Mouse (Mus musculus): ENCODE results near the gene Ergic1.

Ergic1 gene

GRCm38 (mm10) chr17:26675845-26676244, 114.6 kb downstream of the Ergic1 start:
- no peak for DNase-seq

GRCm38 (mm10) chr17:26676252-26676615, 114.9 kb downstream of the Ergic1 start:
- DNase-seq = peak; percentile 86 to 94

GRCm38 (mm10) chr17:26676616-26677376, 115.5 kb downstream of the Ergic1 start:
- peak in 1 of 2 experiments; percentile 18 for DNase-seq

DNA sequence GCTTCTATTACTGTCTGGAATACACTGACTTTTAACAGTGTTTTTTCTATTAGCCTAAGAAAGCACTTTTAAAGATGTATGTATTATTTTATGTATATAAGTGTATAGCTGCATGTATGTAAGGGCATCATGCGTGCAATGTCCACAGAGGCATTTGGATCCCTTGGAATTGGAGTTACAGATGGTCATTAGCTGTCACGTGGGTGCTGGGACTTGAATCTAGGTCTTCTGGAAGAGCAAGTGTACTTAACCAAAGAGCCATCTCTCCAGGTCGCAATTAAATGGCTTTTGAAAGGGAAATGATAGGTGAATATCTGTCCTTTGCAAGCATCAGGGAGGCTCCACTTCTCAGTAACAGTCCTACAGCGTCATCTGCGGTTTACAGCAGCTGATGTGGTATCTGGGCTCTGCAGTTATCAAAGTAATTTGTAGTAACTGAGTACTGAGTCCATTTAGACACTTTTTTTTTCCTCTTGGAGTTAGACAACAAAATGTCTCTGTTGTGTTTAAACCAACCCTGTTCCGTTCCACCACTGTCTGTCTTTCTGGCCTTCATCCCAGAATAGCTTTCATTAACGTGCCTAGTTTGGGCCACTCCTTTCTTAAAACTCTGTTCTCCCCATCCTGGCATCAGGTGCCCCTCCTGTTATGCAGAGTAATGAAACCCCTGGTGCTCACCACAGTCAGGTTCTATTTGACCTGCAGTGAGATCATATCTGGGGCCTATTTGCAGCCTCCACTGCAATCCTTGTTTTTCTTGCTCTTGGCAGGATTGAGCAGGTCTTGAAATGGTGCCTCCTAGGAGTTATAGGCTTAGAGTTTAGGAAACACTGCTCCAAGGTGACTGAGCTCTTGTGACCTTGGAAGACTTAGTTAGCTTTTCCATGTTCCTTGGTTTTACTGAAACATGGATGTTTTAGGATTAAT, 116.7 kb downstream of the Ergic1 start:
- DNase-seq = no peak

DNA sequence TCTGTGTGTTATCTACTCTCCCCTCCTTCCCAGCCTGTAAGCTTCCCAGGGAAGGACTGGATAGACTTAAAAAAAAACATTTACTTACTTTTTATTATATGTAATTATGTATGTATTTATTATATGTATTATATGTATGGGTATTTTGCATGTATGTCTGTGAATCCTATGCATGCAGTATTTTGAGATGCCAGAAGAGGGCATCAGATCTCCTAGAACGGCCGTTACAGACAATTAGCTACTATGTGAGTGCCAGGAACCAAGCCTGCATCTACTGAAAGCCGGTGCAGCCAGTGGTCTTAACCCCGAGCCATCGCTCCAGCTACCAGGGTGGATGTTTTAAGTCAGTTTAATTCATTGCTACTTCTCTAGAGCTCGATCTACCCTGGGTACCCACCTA, 120.0 kb downstream of the Ergic1 start:
- DNase-seq = no peak

DNA sequence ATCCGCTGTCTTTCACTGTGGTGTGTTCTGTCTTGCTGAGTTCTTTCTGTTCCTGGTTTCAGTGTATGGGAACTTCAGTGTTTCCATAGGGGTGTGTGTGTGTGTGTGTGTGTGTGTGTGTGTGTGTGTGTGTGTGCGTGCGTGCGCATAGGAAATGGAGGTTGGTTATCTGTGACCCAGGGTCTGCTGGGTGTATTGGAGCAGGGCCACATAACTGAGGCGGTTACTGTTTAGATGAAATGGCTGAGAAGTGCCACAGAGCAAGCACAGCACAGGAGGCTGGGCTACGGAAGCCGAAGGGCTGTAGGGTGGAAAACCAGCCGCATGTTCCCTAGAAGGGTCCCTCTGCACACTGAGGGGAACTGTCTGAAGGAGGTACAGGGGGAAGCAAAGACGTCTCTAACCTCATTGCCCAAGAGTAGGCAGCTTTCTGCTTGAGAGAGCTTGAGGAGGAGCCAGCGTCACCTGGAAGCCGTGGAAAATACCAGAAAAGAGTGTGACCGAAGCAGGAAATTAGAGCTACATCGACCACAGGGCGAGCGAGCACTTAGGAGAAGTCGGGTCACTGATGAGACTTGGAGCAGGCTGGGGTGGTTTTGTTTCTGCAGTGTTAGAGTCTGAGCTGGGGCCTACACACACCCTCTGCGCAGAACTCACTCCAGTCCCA, 125.2 kb downstream of the Ergic1 start:
- no peak for DNase-seq

DNA sequence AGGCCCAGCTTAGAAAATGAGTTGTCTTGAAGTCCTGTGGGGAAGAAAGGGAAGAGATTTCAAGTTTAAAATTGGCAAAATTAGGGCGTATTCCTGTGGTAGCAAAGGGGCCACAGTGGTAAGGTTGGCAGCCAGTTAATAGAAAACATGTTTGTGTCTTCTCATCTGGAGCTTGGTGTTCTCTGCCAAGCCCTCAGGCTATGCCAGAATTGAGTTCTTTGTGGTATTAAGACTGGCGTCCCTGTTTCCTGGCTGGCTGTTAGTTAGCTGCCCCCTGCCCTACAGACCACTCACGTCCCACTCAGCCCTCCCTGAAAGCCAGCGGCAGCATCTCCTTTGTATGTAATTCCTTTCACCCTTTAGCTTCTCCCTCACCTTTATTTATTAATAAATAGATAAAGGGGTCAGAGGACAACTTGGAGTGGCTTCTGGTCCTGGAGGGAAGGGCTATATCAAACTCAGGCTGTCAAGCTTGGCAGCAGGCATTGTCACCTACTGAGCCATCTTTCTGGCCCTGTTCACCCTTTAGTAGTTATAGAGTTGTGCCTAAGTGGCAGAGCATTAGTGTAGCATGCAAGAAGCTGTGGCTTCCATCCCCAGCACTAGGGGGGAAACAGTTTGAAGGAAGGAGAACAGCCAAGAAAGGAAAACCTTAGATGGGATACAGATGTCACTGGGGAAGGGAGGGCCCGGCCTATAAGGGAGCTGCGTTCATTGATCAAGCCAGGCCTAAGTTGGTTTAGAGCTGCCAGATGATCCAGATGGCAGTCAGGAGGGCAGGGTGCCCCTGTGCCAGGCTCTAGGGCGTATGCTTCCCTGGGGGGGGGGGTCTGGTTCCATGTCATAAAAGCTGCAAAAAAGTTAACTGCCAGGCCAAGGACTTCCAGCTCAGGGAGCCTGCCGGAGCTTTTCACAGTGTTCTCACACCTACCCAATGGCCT, 127.8 kb downstream of the Ergic1 start:
- no peak for DNase-seq

DNA sequence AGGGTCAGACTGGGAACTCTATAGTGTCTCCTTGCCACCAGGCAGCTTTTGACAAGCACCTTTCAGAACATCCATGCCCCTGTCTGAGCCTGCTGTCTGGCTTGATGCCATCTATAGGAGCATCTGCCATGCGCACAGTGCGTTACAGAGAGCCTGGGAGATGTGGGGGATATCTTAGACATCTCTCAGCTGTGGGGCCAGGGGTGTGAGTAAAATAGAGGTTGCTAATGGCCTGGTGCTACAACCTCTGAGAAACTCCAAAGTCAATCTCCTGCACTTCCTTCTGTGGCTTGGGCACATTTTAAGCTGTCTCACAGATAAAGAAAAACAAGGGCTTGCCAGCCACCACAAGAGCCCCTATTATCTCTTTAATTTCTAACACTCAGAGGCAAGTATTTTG, 128.5 kb downstream of the Ergic1 start:
- DNase-seq = no peak

DNA sequence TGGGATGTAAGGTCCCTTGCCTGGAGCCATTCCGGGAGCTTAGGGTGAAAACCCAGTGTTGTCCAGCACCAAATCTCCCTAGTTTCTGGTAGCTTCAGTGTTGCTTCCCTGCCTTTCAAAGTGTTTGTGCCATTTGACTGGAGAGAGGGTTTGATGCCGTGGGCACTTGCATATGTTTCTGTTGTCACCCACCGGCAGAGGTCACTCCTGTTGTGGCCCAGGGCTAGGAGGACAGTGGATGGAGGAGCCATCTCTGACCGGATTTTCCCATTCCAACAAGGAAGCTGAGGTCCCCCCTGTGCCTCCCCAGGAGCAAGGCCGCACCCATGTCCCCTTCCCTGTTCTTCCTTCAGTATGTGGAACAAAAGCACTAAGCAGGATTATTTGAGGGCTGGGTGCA, 128.9 kb downstream of the Ergic1 start:
- DNase-seq = no peak

- no peak for DNase-seq
Measured at GRCm38 (mm10) chr17:26691110-26691509, 129.8 kb downstream of the Ergic1 start.

- no peak for DNase-seq
Measured at GRCm38 (mm10) chr17:26693424-26693823, 132.1 kb downstream of the Ergic1 start.

DNA sequence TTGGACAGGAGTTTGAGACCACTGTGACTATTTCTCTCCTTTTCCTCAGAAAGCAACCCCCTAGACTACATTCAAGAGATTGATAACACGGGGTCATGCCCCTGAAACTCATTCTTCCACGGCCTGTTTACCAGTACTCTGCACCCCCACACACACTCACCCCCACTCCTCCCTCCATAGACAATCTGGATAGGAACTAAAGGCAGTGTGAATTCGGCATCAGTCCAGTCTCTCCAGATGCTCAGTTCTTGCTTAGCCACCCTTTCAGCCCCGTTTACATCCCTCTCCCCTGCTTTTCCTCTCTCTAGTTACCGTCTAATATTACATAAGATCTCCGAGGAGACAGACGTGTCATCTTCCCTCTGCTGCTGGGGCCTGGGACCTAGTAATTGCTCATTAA, 132.9 kb downstream of the Ergic1 start:
- DNase-seq = no peak

- DNase-seq = no peak
Measured at GRCm38 (mm10) chr17:26695193-26695592, 133.9 kb downstream of the Ergic1 start.

GRCm38 (mm10) chr17:26698846-26699245, 137.6 kb downstream of the Ergic1 start:
- peak in 1 of 2 experiments; percentile 26 for DNase-seq

DNA sequence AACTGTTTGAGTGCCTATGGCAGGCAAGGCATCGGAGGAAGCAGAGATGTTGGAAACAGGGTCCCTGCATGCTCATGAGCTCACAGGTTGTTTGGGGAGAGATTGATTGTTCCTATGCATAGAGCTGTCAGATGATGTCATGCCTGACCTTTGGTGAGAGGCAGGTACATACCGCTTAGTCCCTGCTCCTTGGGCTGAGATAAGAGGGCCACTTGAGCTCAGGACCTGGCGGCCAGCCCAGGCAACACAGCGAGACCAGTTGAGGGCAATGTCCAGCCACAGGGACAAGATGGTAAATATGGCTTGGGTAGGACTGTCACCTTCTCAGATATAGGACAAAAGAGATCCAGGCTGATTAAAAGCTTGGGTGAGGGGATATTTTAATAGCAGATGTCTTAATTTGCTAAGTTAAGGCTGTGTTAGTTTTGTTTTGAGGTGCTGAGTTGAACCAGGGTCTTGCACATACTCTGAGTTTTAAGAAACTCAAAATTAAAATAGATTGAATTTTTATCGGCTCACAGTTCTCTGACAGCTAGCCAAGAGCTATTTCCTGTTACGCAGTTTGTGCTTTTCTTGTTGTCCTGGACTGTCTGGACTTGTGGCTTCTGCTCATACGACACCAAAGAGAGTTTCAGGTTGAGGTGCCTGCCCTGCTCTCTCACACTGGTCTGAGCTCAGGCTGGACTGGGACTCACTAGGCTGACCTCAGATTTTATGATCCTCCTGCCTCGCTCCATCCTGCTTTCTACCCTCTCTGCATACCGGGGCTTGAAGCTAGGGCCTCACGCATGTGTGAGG, 138.7 kb downstream of the Ergic1 start:
- no peak for DNase-seq

DNA sequence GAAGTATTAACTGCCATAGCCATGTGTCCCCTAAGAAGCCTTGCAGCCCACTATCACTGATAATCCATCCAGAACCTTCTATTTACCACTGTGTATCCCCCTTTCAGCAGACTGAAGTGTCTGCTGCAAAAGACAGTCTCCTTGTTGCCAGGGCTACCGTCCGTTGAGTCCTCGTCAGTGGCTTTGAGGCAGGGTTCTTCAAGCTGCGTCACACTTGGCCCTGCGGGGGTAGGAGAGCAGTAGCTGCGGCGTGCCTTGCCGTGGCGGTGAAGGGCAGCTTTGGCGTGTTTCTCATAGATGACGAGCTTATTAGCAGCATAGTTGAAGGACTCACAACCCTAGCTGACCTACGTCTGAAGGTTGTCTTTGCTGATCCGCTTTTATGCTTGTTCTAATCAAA, 140.3 kb downstream of the Ergic1 start:
- DNase-seq = no peak

DNA sequence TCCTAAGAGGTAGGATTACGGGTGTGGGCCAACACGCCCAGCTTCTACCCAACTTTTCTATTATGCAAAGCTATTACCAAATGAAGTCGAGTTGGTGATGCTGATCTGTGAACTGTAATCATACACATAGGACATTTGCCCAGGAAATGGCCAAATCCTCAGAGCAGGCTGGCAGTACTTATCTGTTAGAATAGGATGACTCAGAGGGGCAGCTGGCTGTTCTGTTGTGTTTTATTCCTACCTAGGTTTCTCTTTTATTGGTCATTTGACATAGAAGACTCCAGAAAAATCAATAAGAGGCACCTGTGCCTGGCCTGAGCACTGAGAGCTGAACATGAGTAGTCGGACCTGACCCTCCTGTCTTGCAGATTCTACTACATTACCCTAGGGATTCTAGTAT, 141.3 kb downstream of the Ergic1 start:
- DNase-seq = no peak

- no peak for DNase-seq
Measured at GRCm38 (mm10) chr17:26703671-26704070, 142.4 kb downstream of the Ergic1 start.

DNA sequence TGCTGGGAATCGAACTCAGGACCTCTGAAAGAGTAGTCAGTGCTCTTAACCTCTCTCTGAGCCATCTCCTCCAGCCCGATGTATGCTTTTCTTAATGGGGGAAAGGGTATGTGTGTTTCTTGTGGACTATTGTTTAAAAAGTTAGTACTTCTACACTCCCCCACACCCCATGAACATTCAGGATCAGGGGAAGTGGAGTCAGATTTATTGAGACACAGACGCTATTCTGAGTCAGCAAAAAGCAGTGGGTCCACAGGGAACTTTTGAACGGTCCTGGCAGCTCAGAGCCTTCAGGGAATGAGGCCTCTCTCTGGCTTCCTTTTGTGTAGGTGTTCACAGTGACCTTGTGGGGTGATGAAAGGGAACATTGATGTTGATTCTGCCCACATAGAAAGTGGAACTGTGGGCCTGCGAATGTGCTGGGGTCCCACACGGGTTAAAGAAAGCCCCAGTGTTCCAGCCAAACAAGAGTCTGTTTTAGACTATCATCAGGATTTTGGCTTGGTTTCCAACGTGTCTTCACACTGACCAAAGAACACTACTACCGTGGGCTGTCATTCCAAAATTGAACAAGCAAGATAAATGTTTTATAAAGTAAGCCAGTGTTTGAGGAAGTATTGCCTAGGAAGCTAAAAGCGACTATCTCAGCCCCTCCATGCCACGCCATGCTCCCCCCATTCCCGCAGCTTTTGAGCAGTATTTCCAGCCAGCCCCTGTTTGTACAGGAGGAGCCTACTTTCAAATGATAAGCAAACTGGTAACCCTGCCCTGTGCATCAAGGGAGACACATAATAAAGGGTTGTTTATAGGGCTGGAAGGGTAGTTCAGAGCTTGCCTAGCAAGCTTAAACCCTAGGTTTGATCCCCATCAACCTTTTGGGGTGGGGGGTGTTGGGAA, 144.4 kb downstream of the Ergic1 start:
- no peak for DNase-seq

Data from spleen, adult 18-20 months (tissue).